Mouse (Mus musculus): ENCODE results near the gene Gnat2.

GRCm38 (mm10) chr3:108121101-108121500, 28.5 kb downstream of the Gnat2 start:
- TF ChIP-seq CTCF (IDR thresholded peaks at IDR 0.05; ENCODE audit: low read depth) = no peak
- no peak for TF ChIP-seq EP300 (IDR thresholded peaks at IDR 0.05; ENCODE audit: low read depth)
